Mouse (Mus musculus): ENCODE data around the gene Irs4. TPM values are rescaled to one million over a fixed set of nuclear protein-coding genes. Genes with fewer than 3 reads are reported as not detected.
A peak's percentile ranks its signal among the peaks of the same experiment; 100 is the strongest.

Gene Irs4
- total and polyA plus RNA-seq, 2 experiments from 2014 or later, result not detected

DNA sequence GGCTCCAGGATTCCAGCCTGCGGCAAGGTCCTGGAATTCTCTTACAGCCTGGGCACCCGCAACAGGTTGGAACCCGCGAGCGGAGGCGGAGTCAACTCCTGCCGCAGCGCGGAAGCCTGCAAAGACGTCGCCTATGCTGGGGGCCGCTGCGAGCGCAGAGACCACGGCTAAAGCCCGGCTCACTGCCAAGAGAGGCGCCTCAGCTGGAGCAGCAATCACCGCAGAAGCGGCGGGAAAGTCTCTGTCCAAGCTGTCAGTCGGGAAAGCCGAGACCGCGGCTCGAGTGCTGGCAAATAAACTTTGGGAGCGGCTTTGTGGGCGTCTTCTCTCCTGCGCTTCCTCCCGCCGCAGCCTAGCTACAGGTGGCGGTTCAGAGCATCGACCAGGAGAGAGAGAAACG is 3.3 kb downstream of the Irs4 start:
- Histone ChIP-seq H3K36me3 (replicated peaks; ENCODE audit: control insufficient read depth, insufficient read depth, low read length) (no peaks in the 10 kb centered on the region), H3K9ac (replicated peaks; ENCODE audit: low read depth, low read length) (no peak overlapping the region), H3K4me2 (ENCODE audit: low read depth, low read length) (peak overlapping the region; percentile 59), H3K27me3 (ENCODE audit: control insufficient read depth, insufficient read depth, low read length) (peaks cover 64% of the 10 kb centered on the region), H3K27ac (ENCODE audit: low read depth) (no peak overlapping the region), H3K4me1 (ENCODE audit: control insufficient read depth, insufficient read depth) (no peaks in the 10 kb centered on the region; the same call in 1 of the 2 replicates), H3K9me3 (replicated peaks; ENCODE audit: control insufficient read depth, low read length) (no peaks in the 10 kb centered on the region), H3K4me3 (ENCODE audit: low read depth, low read length) (peak overlapping the region; percentile 41)
- WGBS, result 23% methylated on average over 33 of the region's 33 CpGs
- no peak for ATAC-seq (ENCODE audit: insufficient read depth, low read depth)
- TF ChIP-seq CTCF (IDR thresholded peaks at IDR 0.05; ENCODE audit: low read depth), result no peak
- no peak for TF ChIP-seq EP300 (IDR thresholded peaks at IDR 0.05; ENCODE audit: low read depth)
- no peak for DNase-seq (ENCODE audit: low spot score)

Other genes with a start within 250 kb of the Irs4 start
- gene Col4a5, start 249.9 kb downstream of the Irs4 start, total RNA-seq (2014; rRNA removed; ENCODE audit: low replicate concordance), result 117 and 143 TPM in 2 replicates
- 21.8 and 23.6 TPM in 2 replicates for gene Col4a5, start 249.9 kb downstream of the Irs4 start, polyA plus RNA-seq (2015; fragmentation: Nextera tagmentation; extraction: Ambion mirVana)
- gene Gm15294, start 150.0 kb upstream of the Irs4 start, total RNA-seq (2014; rRNA removed; ENCODE audit: low replicate concordance), result not detected in 2 replicates
- gene Gm15294, start 150.0 kb upstream of the Irs4 start, polyA plus RNA-seq (2015; fragmentation: Nextera tagmentation; extraction: Ambion mirVana), result 0.16 and 0.22 TPM in 2 replicates